Mouse (Mus musculus) cerebellum, adult 8-10 months (tissue): ENCODE measurements around the gene Arhgef2.
A peak's percentile ranks its signal among the peaks of the same experiment; 100 is the strongest.
"Not testable (repeated sequence)": the region's sequence is repeated elsewhere in the genome, so short reads cannot be mapped to it uniquely, and the experiment has no call there.

Experiments used
- DNase-seq: peaks from one replicate; pipeline ENCODE4 v3.0.0; 2022

Gene Arhgef2

GRCm38 (mm10) chr3:88605666-88606065 lies at the start of gene Arhgef2:
Arhgef2 (plus strand) TSS chr3:88605966.
- not testable (repeated sequence) for DNase-seq

GRCm38 (mm10) chr3:88556616-88557015 lies 49.1 kb upstream of the Arhgef2 start:
- DNase-seq = no peak

- no peak for DNase-seq
Observed at GRCm38 (mm10) chr3:88559596-88559995, 46.2 kb upstream of the Arhgef2 start.

GRCm38 (mm10) chr3:88561989-88562388 lies 43.8 kb upstream of the Arhgef2 start:
- DNase-seq = no peak

GRCm38 (mm10) chr3:88563442-88563841 lies 42.3 kb upstream of the Arhgef2 start:
- DNase-seq = no peak

GRCm38 (mm10) chr3:88563966-88564365 lies 41.8 kb upstream of the Arhgef2 start:
- DNase-seq = no peak

- DNase-seq = no peak
Observed at GRCm38 (mm10) chr3:88566116-88566515, 39.6 kb upstream of the Arhgef2 start.

GRCm38 (mm10) chr3:88566536-88567061 lies 39.2 kb upstream of the Arhgef2 start:
- no peak for DNase-seq

GRCm38 (mm10) chr3:88567892-88568291 lies 37.9 kb upstream of the Arhgef2 start:
- no peak for DNase-seq

GRCm38 (mm10) chr3:88568615-88569014 lies 37.2 kb upstream of the Arhgef2 start:
- no peak for DNase-seq

GRCm38 (mm10) chr3:88569093-88569492 lies 36.7 kb upstream of the Arhgef2 start:
- no peak for DNase-seq

GRCm38 (mm10) chr3:88569694-88570093 lies 36.1 kb upstream of the Arhgef2 start:
- no peak for DNase-seq

GRCm38 (mm10) chr3:88570341-88570740 lies 35.4 kb upstream of the Arhgef2 start:
- DNase-seq = no peak

- DNase-seq = no peak
Observed at GRCm38 (mm10) chr3:88571856-88572255, 33.9 kb upstream of the Arhgef2 start.

- no peak for DNase-seq
Observed at GRCm38 (mm10) chr3:88572835-88573234, 32.9 kb upstream of the Arhgef2 start.

- DNase-seq = no peak
Observed at GRCm38 (mm10) chr3:88573810-88574209, 32.0 kb upstream of the Arhgef2 start.

- no peak for DNase-seq
Observed at GRCm38 (mm10) chr3:88575540-88575939, 30.2 kb upstream of the Arhgef2 start, which contains the start of gene Ssr2. Ssr2 (plus strand) TSS chr3:88575876.

- DNase-seq = not testable (repeated sequence)
Observed at GRCm38 (mm10) chr3:88577846-88578245, 27.9 kb upstream of the Arhgef2 start.

GRCm38 (mm10) chr3:88578498-88579424 lies 27.0 kb upstream of the Arhgef2 start:
- no peak for DNase-seq

- DNase-seq = peak; percentile 80
Observed at GRCm38 (mm10) chr3:88579454-88580117, 26.2 kb upstream of the Arhgef2 start.

- DNase-seq = no peak
Observed at GRCm38 (mm10) chr3:88585769-88586168, 20.0 kb upstream of the Arhgef2 start.

GRCm38 (mm10) chr3:88586640-88587039 lies 19.1 kb upstream of the Arhgef2 start:
- no peak for DNase-seq

GRCm38 (mm10) chr3:88590246-88590645 lies 15.5 kb upstream of the Arhgef2 start:
- DNase-seq = no peak

GRCm38 (mm10) chr3:88591044-88591443 lies 14.7 kb upstream of the Arhgef2 start:
- DNase-seq = no peak
